Mouse (Mus musculus): ENCODE data around the gene Zfp804a. TPM values are rescaled to one million over a fixed set of nuclear protein-coding genes. Genes with fewer than 3 reads are reported as not detected.

Gene Zfp804a
- polyA plus RNA-seq, 1 experiment from 2014 or later, result 0.40 TPM

DNA sequence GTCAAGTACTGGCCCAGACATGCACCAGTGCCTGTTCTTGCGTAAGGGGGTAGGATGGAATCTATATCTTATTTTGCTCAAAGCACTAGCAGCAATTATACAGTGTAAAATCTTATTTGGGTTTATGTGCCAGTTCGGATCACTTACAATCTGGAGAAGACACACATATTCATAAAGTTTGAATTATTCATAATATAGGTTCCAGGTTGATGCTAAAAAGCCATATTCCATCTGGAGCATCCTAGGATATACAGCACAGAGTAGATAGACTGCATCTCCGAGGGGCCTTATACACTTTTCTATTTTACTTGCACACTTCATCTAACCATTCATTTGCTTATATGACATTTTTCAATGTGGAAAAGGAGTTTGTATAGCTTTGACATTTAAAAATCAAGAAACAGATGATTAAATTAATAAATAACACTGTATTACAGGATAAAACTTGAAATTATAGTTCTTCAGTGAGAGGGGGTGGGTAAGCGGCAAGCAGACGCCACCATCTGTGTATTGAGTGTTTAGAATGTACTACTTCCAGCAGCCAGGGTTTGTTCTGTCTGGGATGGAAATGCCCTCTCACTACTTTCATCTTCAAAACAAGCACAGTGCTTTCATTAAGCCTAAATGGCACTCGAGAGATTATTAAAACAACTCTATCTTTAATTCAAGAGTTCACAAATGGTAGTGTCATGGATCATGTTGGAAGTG is 25.4 kb downstream of the Zfp804a start:
- no peak overlapping the region for H3K9ac ChIP-seq (ENCODE audit: low read depth, low read length)
- H3K4me2 ChIP-seq, result no peak overlapping the region
- no peak overlapping the region for H3K4me3 ChIP-seq (ENCODE audit: low read depth, low read length)
- no peaks in the 10 kb centered on the region for H3K9me3 ChIP-seq (ENCODE audit: control insufficient read depth, low read length)
- DNase-seq (ENCODE audit: low spot score) (no peak), ATAC-seq (replicated peaks; ENCODE audit: low FRiP score) (no peak)
- H3K36me3 ChIP-seq (ENCODE audit: control insufficient read depth, insufficient read depth, low read length), result no peaks in the 10 kb centered on the region
- H3K4me1 ChIP-seq (replicated peaks; ENCODE audit: control insufficient read depth, insufficient read depth, low read length), result no peaks in the 10 kb centered on the region
- 80% methylated on average over 6 of the region's 6 CpGs for WGBS
- no peaks in the 10 kb centered on the region for H3K27me3 ChIP-seq (replicated peaks; ENCODE audit: control insufficient read depth, insufficient read depth, low read length)
- H3K27ac ChIP-seq (ENCODE audit: low read depth, low read length), result no peak overlapping the region

DNA sequence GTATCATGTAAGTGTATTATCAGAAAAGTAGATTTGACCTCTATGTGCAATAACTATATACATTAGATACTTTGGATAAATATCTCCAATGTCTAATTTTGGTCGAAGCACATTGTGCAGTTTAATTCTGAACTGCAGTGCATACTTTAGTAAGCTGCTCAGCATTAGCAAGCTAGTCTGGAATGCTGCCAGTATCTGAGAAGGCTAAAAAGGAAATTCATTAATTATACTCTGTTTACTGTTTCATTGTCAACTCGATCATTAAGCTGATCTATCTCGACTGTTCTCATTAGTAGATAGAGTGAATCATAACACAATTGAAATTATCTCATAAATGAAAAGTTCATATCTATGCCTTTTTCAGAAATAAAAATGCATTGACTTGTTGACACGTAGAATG is 27.7 kb downstream of the Zfp804a start:
- no peaks in the 10 kb centered on the region for H3K9me3 ChIP-seq (ENCODE audit: control insufficient read depth, low read length)
- WGBS, result 60% methylated on average over 4 of the region's 4 CpGs
- no peak overlapping the region for H3K27ac ChIP-seq (ENCODE audit: low read depth, low read length)
- no peaks in the 10 kb centered on the region for H3K36me3 ChIP-seq (ENCODE audit: control insufficient read depth, insufficient read depth, low read length)
- H3K4me2 ChIP-seq, result no peak overlapping the region
- no peaks in the 10 kb centered on the region for H3K4me1 ChIP-seq (replicated peaks; ENCODE audit: control insufficient read depth, insufficient read depth, low read length)
- no peak overlapping the region for H3K9ac ChIP-seq (ENCODE audit: low read depth, low read length)
- H3K27me3 ChIP-seq (replicated peaks; ENCODE audit: control insufficient read depth, insufficient read depth, low read length), result no peaks in the 10 kb centered on the region
- no peak for ATAC-seq (replicated peaks; ENCODE audit: low FRiP score)
- H3K4me3 ChIP-seq (ENCODE audit: low read depth, low read length), result no peak overlapping the region
- DNase-seq (ENCODE audit: low spot score), result no peak

DNA sequence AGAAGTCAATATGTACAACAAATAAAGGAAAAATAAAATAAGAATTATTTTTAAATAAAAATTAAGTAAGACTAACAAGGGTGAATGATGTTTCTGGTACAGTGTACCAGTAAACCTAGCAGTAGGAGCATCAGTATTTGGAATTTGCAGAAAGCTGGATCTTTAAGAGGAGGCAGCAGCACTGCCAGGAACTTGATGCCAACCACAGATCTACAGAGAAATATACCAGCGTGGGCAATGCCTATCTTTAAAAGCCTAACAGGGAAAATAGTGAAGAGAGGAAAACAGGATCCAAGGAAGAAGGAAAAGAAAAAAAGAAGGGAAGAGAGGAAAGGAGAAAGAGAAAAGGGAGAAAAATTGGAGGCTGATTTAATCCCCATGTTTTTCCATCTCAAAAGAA is 60.1 kb downstream of the Zfp804a start:
- no peaks in the 10 kb centered on the region for H3K4me1 ChIP-seq (replicated peaks; ENCODE audit: control insufficient read depth, insufficient read depth, low read length)
- no peak overlapping the region for H3K27ac ChIP-seq (ENCODE audit: low read depth, low read length)
- no peak for ATAC-seq (replicated peaks; ENCODE audit: low FRiP score)
- H3K36me3 ChIP-seq (ENCODE audit: control insufficient read depth, insufficient read depth, low read length), result no peaks in the 10 kb centered on the region
- no peak overlapping the region for H3K9ac ChIP-seq (ENCODE audit: low read depth, low read length)
- no peak overlapping the region for H3K4me3 ChIP-seq (ENCODE audit: low read depth, low read length)
- no peaks in the 10 kb centered on the region for H3K27me3 ChIP-seq (replicated peaks; ENCODE audit: control insufficient read depth, insufficient read depth, low read length)
- no peak for DNase-seq (ENCODE audit: low spot score)
- no peak overlapping the region for H3K4me2 ChIP-seq
- no peaks in the 10 kb centered on the region for H3K9me3 ChIP-seq (ENCODE audit: control insufficient read depth, low read length)
- 71% methylated on average over 1 of the region's 1 CpGs for WGBS

DNA sequence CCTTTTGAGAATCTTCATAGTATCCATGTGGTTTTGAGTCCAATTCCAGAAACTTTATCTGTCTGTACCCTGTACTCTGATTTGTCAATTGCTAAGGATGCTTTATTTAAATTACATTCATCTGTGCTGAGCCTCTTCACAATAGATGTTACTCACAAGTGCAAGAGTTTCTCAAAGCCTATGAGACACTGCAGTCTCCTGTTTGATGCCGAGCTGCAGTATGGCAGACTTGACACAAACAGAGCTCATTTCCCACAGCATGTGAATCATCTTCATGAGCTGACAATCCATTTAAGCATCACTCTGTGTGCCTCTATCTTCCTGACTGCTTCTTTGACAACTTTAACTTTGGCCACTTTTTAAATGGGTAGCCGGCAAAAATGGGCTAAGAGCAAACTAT is 60.6 kb downstream of the Zfp804a start:
- Histone ChIP-seq H3K4me2 (no peak overlapping the region), H3K27me3 (replicated peaks; ENCODE audit: control insufficient read depth, insufficient read depth, low read length) (no peaks in the 10 kb centered on the region), H3K4me3 (ENCODE audit: low read depth, low read length) (no peak overlapping the region), H3K27ac (ENCODE audit: low read depth, low read length) (no peak overlapping the region), H3K4me1 (replicated peaks; ENCODE audit: control insufficient read depth, insufficient read depth, low read length) (no peaks in the 10 kb centered on the region), H3K36me3 (ENCODE audit: control insufficient read depth, insufficient read depth, low read length) (no peaks in the 10 kb centered on the region), H3K9me3 (ENCODE audit: control insufficient read depth, low read length) (no peaks in the 10 kb centered on the region), H3K9ac (ENCODE audit: low read depth, low read length) (no peak overlapping the region)
- 88% methylated on average over 2 of the region's 2 CpGs for WGBS
- DNase-seq (ENCODE audit: low spot score) (no peak), ATAC-seq (replicated peaks; ENCODE audit: low FRiP score) (no peak)

DNA sequence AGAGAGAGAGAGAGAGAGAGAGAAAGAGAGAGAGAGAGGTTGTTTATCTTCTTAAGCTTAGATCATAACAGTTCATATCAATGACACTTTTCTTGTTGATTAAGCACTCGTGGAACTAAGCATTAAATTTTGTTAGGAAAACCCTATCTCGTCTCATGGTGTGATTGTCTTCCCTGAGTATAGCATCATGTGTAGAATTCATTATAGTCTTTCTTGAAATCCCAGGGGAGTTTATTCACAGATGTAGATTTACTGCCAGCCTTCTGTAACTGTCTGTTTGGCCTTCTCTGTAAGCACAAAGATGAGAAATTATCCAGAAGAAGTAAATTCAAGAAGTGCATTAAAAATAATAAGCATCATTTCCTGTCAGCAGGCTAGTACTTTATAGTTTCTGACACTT is 66.6 kb downstream of the Zfp804a start:
- H3K9ac ChIP-seq (ENCODE audit: low read depth, low read length), result no peak overlapping the region
- 55% methylated on average over 2 of the region's 2 CpGs for WGBS
- H3K27me3 ChIP-seq (replicated peaks; ENCODE audit: control insufficient read depth, insufficient read depth, low read length), result no peaks in the 10 kb centered on the region
- H3K9me3 ChIP-seq (ENCODE audit: control insufficient read depth, low read length), result no peaks in the 10 kb centered on the region
- H3K4me2 ChIP-seq, result no peak overlapping the region
- H3K4me1 ChIP-seq (replicated peaks; ENCODE audit: control insufficient read depth, insufficient read depth, low read length), result no peaks in the 10 kb centered on the region
- no peak overlapping the region for H3K27ac ChIP-seq (ENCODE audit: low read depth, low read length)
- ATAC-seq (replicated peaks; ENCODE audit: low FRiP score) (no peak), DNase-seq (ENCODE audit: low spot score) (no peak)
- no peaks in the 10 kb centered on the region for H3K36me3 ChIP-seq (ENCODE audit: control insufficient read depth, insufficient read depth, low read length)
- no peak overlapping the region for H3K4me3 ChIP-seq (ENCODE audit: low read depth, low read length)

DNA sequence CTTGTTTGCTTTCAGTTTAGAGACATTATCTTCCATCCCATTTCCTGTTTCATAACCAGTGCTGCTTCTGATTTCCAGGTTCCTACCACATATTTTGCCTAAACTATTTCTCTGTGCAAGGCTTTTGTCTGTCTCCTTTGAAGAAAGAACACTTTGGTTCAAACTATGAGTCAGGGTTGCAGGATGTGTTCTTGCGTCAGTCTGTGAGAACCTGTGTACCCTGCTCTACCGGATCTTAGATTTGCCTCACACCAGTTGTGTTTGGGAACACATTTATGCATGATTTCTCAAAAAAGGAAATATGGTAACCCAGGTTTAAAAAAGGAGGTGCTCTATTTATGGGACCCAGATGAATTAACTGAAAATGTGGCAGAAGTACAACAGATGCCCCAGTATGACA is 125.7 kb downstream of the Zfp804a start:
- H3K4me3 ChIP-seq (ENCODE audit: low read depth, low read length), result no peak overlapping the region
- no peak overlapping the region for H3K4me2 ChIP-seq
- DNase-seq (ENCODE audit: low spot score) (no peak), ATAC-seq (replicated peaks; ENCODE audit: low FRiP score) (no peak)
- no peaks in the 10 kb centered on the region for H3K36me3 ChIP-seq (ENCODE audit: control insufficient read depth, insufficient read depth, low read length)
- no peaks in the 10 kb centered on the region for H3K4me1 ChIP-seq (replicated peaks; ENCODE audit: control insufficient read depth, insufficient read depth, low read length)
- no peaks in the 10 kb centered on the region for H3K9me3 ChIP-seq (ENCODE audit: control insufficient read depth, low read length)
- H3K9ac ChIP-seq (ENCODE audit: low read depth, low read length), result no peak overlapping the region
- H3K27me3 ChIP-seq (replicated peaks; ENCODE audit: control insufficient read depth, insufficient read depth, low read length), result no peaks in the 10 kb centered on the region
- WGBS, result 92% methylated on average over 2 of the region's 2 CpGs
- H3K27ac ChIP-seq (ENCODE audit: low read depth, low read length), result no peak overlapping the region

DNA sequence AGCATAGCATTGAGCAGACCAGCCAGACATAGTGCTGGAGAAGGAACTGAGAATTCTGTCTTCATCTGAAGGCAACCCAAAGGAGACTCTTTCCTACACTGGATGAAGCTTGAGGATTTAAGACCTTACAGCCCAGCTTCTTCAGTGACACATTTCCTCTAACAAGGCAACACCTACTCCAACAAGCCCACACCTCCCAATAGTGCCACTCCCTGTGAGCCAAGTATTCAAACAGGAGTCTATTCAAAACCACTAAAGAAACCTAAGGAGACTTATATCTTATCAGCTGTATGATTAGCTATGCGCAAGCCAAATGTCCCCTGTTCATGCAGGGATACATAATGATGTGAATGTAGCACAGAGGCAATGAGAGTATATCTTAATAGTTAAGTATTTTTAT is 128.0 kb downstream of the Zfp804a start:
- Histone ChIP-seq H3K36me3 (ENCODE audit: control insufficient read depth, insufficient read depth, low read length) (no peaks in the 10 kb centered on the region), H3K4me2 (no peak overlapping the region), H3K4me1 (replicated peaks; ENCODE audit: control insufficient read depth, insufficient read depth, low read length) (no peaks in the 10 kb centered on the region), H3K9ac (ENCODE audit: low read depth, low read length) (no peak overlapping the region), H3K27me3 (replicated peaks; ENCODE audit: control insufficient read depth, insufficient read depth, low read length) (no peaks in the 10 kb centered on the region), H3K9me3 (ENCODE audit: control insufficient read depth, low read length) (no peaks in the 10 kb centered on the region), H3K4me3 (ENCODE audit: low read depth, low read length) (no peak overlapping the region), H3K27ac (ENCODE audit: low read depth, low read length) (no peak overlapping the region)
- DNase-seq (ENCODE audit: low spot score) (no peak), ATAC-seq (replicated peaks; ENCODE audit: low FRiP score) (no peak)
- 87% methylated on average over 1 of the region's 1 CpGs for WGBS

DNA sequence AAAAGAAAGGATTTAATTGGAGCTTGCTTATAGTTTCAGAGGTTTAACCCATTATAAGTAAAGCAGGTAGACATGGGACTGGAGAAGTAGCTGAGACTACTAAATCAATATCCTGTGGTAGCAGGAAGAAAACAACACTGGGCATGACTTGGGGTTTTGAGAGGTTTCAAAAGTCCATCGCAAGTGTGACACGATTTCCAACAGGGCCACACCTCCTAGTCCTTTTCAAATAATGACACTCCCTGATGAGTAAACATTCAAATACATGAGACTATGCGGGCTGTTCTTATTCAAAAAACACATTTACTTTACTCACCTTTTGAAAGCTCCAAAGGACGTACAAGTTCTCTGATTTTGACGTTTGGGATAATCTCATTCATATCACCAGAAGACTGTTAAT is 146.9 kb downstream of the Zfp804a start:
- DNase-seq (ENCODE audit: low spot score) (no peak), ATAC-seq (replicated peaks; ENCODE audit: low FRiP score) (no peak)
- no peak overlapping the region for H3K4me3 ChIP-seq (ENCODE audit: low read depth, low read length)
- no peak overlapping the region for H3K27ac ChIP-seq (ENCODE audit: low read depth, low read length)
- no peak overlapping the region for H3K4me2 ChIP-seq
- no peaks in the 10 kb centered on the region for H3K27me3 ChIP-seq (replicated peaks; ENCODE audit: control insufficient read depth, insufficient read depth, low read length)
- no peaks in the 10 kb centered on the region for H3K4me1 ChIP-seq (replicated peaks; ENCODE audit: control insufficient read depth, insufficient read depth, low read length)
- no peaks in the 10 kb centered on the region for H3K36me3 ChIP-seq (ENCODE audit: control insufficient read depth, insufficient read depth, low read length)
- WGBS, result 79% methylated on average over 5 of the region's 5 CpGs
- H3K9me3 ChIP-seq (ENCODE audit: control insufficient read depth, low read length), result no peaks in the 10 kb centered on the region
- H3K9ac ChIP-seq (ENCODE audit: low read depth, low read length), result no peak overlapping the region

DNA sequence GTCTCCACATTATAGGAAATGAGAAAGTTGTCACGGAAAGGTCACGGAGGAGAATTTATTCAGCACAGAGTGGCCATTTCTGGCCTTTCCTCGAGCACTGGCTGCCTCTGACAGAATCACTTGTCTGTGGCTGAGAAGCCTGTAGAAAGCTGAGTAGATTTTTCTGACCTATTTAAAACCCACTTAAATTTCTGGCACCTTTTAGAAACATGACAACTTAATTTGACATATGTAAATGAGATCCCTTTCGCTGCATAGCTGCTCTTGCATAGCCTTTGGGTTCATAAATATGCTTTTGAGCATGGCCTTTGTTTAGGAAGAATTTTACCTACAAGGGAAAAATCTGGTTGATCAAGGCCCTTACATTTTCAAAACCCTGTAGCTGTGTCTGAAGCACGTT is 147.6 kb downstream of the Zfp804a start:
- Histone ChIP-seq H3K9me3 (ENCODE audit: control insufficient read depth, low read length) (no peaks in the 10 kb centered on the region), H3K27ac (ENCODE audit: low read depth, low read length) (no peak overlapping the region), H3K4me2 (no peak overlapping the region), H3K36me3 (ENCODE audit: control insufficient read depth, insufficient read depth, low read length) (no peaks in the 10 kb centered on the region), H3K9ac (ENCODE audit: low read depth, low read length) (no peak overlapping the region), H3K27me3 (replicated peaks; ENCODE audit: control insufficient read depth, insufficient read depth, low read length) (no peaks in the 10 kb centered on the region), H3K4me3 (ENCODE audit: low read depth, low read length) (no peak overlapping the region), H3K4me1 (replicated peaks; ENCODE audit: control insufficient read depth, insufficient read depth, low read length) (no peaks in the 10 kb centered on the region)
- ATAC-seq (replicated peaks; ENCODE audit: low FRiP score) (no peak), DNase-seq (ENCODE audit: low spot score) (no peak)
- 67% methylated on average over 5 of the region's 5 CpGs for WGBS

All from liver, embryonic 11.5 days (tissue).